Comparison of ENCODE assay signal across 19 mouse cellular contexts in the genomic region with DNA sequence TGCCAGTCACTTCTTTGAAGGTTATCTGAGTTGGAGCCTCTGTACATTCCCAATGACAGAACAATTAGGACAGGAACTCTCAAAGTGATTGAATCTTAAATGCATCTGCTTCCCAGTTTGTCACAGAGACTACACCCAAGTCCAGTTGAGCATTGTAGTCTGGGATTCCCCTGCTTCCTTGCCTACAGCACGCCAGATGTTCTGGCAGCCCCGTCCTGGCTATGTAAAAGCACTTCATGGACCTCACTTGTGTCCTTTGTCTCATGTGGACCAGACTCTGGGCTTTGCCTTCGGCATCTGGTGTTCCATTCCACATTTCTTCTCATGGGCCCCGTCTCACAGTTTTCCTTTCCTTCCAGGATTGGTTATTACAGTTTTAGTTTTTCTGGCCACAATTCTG.
DNase-seq lines count a peak whose midpoint lies in the region; ATAC-seq and TF ChIP-seq lines count a peak whose summit lies in the region.
"Had no signal": no experiment of that assay in that cellular context is flagged by ENCODE, and none has a peak within 500 bp of the region (broad histone marks: within the 10 kb centered on the region; RNA-seq: fewer than 3 reads in every experiment).

No protein-coding gene starts in this region.

- no peaks in the 10 kb centered on the region for H3K9me3 ChIP-seq in heart, embryonic 12.5 days (replicated peaks)
- H3K9me3 ChIP-seq: embryonic facial prominence, embryonic 12.5 days; forebrain, embryonic 15.5 days; heart, embryonic 13.5 days; hindbrain, embryonic 15.5 days; kidney, embryonic 15.5 days had no signal

- intact Hi-C loops in gastrocnemius, adult 2 months (cut with DNase I), result no loop called here
- intact Hi-C loops in gastrocnemius, postnatal 36 days (cut with DNase I), result no loop called here
- intact Hi-C loops in heart, postnatal 14 days (cut with DNase I), result no loop called here

- no peaks in the 10 kb centered on the region for H3K36me3 ChIP-seq in heart, embryonic 12.5 days
- H3K36me3 ChIP-seq: embryonic facial prominence, embryonic 12.5 days; forebrain, embryonic 15.5 days; heart, embryonic 13.5 days; hindbrain, embryonic 15.5 days had no signal

- H3K27ac ChIP-seq in gastrocnemius, adult 2 months, result no peak overlapping the region
- H3K27ac ChIP-seq in heart, embryonic 12.5 days (ENCODE audit: poor library complexity, severe bottlenecking), result no peak overlapping the region
- H3K27ac ChIP-seq: embryonic facial prominence, embryonic 12.5 days; forebrain, embryonic 15.5 days; heart, embryonic 13.5 days; hindbrain, embryonic 15.5 days; kidney, embryonic 15.5 days had no signal

- no peak overlapping the region for H3K4me2 ChIP-seq in heart, embryonic 12.5 days
- H3K4me2 ChIP-seq: embryonic facial prominence, embryonic 12.5 days; forebrain, embryonic 15.5 days; heart, embryonic 13.5 days; hindbrain, embryonic 15.5 days; kidney, embryonic 15.5 days had no signal

- no peak for ATAC-seq in heart, embryonic 12.5 days (ENCODE audit: insufficient number of reproducible peaks, low FRiP score)
- ATAC-seq: forebrain, embryonic 15.5 days; intestine, embryonic 16.5 days had no signal

- no peaks in the 10 kb centered on the region for H3K27me3 ChIP-seq in heart, embryonic 12.5 days (replicated peaks)
- H3K27me3 ChIP-seq: embryonic facial prominence, embryonic 12.5 days; forebrain, embryonic 15.5 days; heart, embryonic 13.5 days; hindbrain, embryonic 15.5 days; kidney, embryonic 15.5 days had no signal

- DNase-seq in gastrocnemius, adult 2 months, result peak; percentile 19
- DNase-seq in gastrocnemius, postnatal 36 days, result no peak
- peak; percentile 9 to 17 for DNase-seq in heart, adult 18-20 months
- no peak for DNase-seq in heart, postnatal 4 days
- peak; percentile 9 to 14 for DNase-seq in heart, postnatal 14 days
- DNase-seq in ZHBTc4 (ENCODE audit: low read depth, low spot score) (peak; percentile 11), adipocyte (ENCODE audit: low spot score) (no peak)
- DNase-seq: adrenal gland, adult 8-10 months; adrenal gland, postnatal 36 days; cerebellum, adult 2 months; cerebellum, postnatal 10 days; kidney, adult 2 months had no signal

- WGBS in heart, embryonic 12.5 days, result 72% methylated on average over 4 of the region's 4 CpGs

- no peak overlapping the region for H3K9ac ChIP-seq in heart, embryonic 12.5 days
- H3K9ac ChIP-seq: embryonic facial prominence, embryonic 12.5 days; forebrain, embryonic 15.5 days; heart, embryonic 13.5 days; hindbrain, embryonic 15.5 days; kidney, embryonic 15.5 days had no signal

- TF ChIP-seq CTCF in gastrocnemius, adult 2 months (IDR thresholded peaks at IDR 0.05), result no peak

- H3K4me3 ChIP-seq in gastrocnemius, adult 2 months, result no peak overlapping the region
- no peak overlapping the region for H3K4me3 ChIP-seq in heart, embryonic 12.5 days
- H3K4me3 ChIP-seq: embryonic facial prominence, embryonic 12.5 days; forebrain, embryonic 15.5 days; heart, embryonic 13.5 days; hindbrain, embryonic 15.5 days; kidney, embryonic 15.5 days had no signal

- no peaks in the 10 kb centered on the region for H3K4me1 ChIP-seq in heart, embryonic 12.5 days (replicated peaks)
- H3K4me1 ChIP-seq: embryonic facial prominence, embryonic 12.5 days; forebrain, embryonic 15.5 days; hindbrain, embryonic 15.5 days; kidney, embryonic 15.5 days had no signal

Comparison
In these comparisons a context has a peak if more than half of its experiments do, and no peak if none do; other contexts are left out.
1. DNase-seq: peak in gastrocnemius, adult 2 months (single experiment), heart, adult 18-20 months (2 of 2), heart, postnatal 14 days (2 of 2) and ZHBTc4 (single experiment); none in gastrocnemius, postnatal 36 days (0 of 2), heart, postnatal 4 days (single experiment) and adipocyte (single experiment).